Mouse (Mus musculus) spleen, postnatal 14 days (tissue): ENCODE measurements around the gene Faim.

ENCODE experiments used
- DNase-seq, 2 experiments: peaks; one replicate each; pipeline ENCODE4 v3.0.0; 2021 to 2022; ENCODE audit warnings: low spot score in 2 of 2

Faim gene

DNA sequence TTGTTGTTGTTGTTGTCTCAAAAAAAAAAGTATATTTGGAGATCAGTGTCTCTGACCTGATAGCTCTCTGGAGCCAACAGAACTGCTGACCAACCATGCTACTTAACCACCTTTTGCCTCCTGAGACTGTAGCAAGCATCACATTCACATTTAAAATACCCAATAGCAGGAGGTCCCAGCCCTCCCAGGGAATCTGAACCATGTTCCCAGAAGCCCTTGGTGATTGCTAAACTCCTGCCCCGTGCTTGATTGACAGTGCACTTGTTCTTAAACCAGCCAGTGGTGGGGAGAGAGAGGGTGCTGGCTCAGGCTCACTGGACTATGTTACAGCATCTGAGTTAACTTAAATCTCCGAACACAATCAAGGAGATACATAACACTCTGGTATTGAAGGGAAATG lies 11.3 kb upstream of the Faim start:
- no peak for DNase-seq

GRCm38 (mm10) chr9:98976081-98976480 lies 10.1 kb upstream of the Faim start:
- no peak for DNase-seq

DNA sequence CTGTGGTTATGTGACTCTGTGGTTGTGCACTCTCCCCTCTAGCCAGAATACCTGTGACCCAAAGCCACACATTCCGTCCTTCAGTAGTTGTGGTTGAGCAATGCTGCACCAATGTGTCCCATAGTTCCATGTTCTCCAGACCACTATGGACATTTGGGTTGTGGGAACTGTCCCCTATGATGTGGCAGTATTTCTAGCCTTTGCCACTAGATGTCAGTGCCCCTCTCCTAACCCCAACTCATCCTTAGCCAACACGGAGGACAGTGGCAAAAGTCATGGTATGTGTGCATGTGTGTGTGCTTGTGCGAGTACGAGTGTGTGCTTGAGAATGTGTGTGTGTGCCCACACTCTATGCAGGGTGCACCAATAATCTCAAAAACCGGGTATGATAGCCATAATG lies 9.7 kb upstream of the Faim start:
- no peak for DNase-seq

DNA sequence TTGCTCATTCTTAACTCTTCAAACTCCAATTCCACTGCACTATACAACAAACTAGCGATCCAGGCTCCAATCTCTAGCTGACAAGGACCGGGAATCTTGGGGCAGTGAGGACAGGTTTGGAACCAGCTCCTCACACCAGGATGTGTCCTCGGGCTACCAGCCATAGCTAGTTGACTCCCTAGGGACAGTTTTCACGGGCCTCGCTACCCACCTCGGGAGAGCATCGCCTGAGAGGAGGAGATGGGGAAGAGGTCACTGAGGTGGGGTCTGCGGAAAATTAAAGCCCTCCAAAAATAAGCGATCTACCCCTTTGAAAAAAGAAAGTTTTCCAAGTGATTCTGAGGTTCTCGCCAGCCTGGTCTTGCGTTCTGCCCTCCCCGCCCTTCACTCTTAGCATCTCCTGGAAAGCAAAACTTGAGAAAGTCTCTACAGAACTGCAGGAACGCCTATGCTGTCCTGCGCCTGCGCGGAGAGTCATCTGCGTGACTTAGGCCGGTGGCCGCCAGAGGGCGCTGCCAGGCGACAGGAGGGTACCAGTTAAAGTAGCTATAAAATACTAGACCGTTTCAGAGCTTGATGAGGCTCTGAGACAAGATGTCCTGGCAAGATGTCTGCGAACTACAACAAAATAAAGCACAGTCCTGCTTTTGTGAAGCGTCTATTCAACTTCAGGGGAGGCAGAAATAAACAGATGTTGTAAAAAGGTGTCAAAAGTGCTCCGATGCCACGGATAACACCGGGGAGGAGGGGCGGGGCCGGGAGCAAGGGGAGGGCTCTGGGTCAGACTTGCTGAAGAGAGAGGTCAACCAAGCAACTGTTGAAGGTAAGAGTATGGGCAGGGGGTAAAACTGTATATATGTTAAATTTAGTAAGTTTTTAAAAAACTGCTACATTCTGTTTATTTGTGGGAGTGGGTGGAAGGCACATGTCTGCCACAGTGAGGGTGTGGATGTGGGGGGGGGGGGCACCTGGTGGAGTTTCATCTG lies 6.4 kb upstream of the Faim start:
- DNase-seq, result peak; percentile 71 to 85

GRCm38 (mm10) chr9:98986476-98987096 lies 413 bp downstream of the Faim start:
- no peak for DNase-seq

GRCm38 (mm10) chr9:98987131-98987530 lies 958 bp downstream of the Faim start:
- no peak for DNase-seq

DNA sequence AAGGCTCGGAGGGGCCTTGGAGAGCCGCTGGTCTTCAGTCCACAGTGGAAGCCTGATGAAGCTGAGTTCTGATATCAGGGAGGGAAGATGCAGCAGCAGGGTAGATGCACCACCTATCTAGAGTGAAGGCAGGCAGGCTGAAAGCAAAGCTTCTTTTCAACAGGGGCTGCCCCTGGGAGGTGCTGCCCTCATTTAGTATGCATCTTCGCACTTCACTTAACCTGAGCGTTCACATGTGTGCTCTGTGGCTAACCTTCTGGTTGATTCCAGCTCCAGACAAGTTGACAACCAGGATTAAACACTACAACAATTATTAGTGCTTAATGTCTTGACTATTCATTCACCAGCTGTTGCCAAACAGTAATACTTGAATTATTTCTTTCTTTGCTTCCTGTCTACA lies 7.9 kb downstream of the Faim start:
- no peak for DNase-seq

GRCm38 (mm10) chr9:98999881-99000339 lies 13.7 kb downstream of the Faim start:
- DNase-seq, result no peak

GRCm38 (mm10) chr9:99001326-99001725 lies 15.2 kb downstream of the Faim start:
- DNase-seq, result no peak

DNA sequence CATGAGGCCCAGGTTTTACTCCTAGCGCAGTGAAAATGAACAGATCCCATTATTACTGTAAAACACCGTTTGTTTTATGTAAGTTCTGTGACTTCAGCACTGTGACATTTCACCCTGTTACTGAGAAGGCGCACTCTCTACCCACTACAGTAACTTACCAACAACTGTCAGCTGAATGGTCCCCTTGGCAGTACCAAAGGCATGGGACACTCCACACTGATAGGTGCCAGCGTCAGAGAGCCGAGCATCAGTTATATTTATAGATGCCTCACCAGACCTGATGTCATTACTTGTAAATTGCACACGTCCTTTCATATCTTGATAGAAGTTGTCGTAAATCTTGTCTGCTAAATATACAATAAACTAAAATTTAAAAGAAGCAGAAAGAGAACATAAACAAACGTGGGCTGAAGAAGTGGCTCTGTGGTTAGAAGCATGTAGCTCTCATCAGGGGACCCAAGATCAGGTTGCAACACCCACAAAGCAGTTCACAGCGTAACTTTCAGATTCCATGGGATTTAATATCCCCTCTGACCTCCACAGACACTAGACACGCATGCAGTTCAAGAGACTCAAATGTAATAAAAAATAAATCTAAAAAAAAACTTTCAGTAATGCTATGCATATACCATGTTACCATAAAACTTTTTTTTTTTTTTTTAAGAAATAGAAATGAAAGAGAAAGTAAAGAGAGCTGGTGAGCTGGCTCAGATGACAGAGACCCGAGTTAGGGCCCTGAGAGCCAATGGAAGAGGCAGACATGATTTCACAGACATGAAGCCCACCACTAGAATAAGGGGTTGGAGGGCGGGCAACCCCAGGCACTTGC lies 23.1 kb downstream of the Faim start:
- no peak for DNase-seq

DNA sequence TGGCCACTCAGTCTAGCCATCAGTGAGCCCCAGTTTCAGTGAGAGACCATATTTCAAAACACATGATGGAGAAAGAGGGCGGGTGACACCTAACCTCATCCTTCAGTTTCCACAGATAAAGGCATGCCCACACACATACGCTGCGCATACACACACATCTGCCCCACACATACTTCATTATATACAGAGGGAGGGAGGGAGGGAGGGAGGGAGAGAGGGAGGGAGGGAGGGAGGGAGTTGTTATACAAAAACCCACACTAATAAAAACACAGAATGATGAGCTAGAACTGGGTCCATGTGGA lies 23.7 kb downstream of the Faim start:
- no peak for DNase-seq

DNA sequence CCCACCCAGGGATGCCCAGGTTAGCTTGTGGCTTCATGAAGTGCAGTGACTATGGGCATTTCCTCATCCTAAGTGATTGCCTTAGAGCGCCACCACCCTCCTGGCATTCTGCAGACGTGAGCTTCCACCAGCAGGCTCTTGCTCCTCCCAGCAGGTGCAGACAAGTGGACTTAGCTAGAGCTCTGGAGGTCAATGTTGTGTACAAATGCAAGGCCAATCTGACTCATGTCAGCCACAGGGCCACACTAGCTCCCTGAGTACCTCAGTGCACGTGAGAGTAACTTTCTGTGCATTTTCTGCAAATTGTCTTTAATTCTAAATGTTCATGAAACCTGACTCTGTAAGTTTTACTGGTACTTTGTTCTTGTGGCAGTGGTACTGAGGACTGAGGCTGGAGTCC lies 30.1 kb downstream of the Faim start:
- no peak for DNase-seq

DNA sequence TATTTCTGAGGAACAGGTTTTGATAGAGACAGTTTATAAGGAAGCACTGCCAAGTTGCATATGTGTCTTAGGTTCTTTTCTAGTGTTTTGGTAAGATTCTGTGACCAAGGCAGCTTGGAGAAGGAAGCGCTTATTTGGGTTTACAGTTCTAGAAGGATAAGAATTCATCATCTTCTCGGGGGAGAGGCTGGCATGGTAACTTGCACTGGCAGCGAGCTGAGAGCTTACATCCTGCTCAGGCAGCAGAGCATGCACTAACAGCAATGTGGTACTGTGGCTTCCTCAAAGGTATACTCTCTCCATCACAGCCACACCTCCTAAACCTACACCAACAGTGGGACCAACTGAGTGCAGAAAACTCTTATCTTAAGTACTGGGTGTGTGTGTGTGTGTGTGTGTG lies 30.6 kb downstream of the Faim start:
- no peak for DNase-seq

- no peak for DNase-seq
These were observed 31.5 kb downstream of the Faim start for GRCm38 (mm10) chr9:99017679-99018078.

DNA sequence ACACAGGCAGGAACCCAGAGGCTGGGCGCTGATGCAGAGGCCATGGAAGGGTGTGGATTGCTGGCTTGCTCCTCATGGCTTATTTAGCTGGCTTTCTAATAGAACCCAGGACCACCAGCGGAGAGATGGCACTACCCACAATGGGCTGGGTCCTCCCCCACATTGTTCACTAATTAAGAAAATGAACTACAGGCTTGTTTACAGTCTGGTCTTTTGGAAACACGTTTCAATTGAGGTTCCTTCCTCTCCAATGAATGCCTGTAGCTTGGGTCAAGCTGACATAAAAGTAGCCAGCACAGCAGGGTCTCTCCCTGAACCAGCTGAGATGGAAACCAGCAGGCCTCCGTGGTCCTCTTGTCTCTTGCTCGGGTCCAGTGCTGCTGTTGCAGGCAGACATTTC lies 35.0 kb downstream of the Faim start:
- DNase-seq, result no peak

DNA sequence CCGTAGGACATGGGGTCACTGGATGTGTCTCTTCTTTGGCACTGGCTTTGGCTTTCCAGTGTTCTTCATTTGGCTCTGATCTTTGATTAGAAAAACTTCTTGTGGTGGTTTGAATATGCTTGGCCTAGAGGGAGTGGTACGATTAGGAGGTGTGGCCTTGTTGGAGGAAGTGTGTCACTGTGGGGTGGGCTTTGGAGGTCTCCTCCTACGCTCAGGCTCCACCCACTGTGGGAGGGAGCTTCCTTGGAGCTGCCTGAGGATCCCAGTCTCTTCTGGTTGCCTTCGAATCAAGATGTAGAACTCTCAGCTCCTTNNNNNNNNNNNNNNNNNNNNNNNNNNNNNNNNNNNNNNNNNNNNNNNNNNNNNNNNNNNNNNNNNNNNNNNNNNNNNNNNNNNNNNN lies 35.6 kb downstream of the Faim start:
- DNase-seq, result no peak

DNA sequence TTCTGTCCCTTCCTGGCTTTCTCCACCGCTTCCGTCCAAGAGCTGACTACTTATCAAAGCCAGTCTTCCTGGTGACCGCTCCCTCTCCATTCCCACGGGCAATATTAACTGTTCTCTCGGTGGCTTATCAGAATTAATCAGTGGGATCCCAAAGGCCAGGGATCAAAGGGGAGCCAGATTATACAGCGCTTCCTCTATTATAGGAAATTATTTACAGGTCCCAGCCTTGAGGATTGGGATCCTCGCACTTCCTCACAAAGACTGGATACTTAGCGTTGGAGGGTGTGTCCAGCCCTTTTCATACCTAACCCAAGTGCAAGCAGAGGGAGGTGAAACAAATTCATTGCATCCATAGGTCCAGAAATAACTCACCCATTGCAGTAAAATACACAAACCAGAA lies 45.9 kb downstream of the Faim start:
- no peak for DNase-seq

DNA sequence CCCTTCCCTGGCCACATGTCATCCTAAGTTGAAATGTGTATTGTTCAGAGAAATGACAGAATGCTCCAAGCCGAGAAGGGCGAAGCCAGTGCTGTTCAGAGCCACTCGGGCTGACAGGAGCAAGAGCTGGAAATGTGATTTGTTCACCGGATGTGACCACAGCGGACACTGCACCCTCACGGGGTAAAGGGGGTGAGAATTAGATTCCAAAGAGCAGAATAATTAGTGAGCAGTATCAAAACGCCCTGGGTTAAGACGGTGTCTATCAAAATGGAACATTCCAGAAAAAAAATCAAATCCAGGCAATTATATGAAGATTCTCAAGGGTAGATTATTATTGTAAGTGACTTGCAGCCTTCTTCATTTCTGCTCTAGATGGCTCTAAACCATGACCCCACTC lies 47.9 kb downstream of the Faim start:
- DNase-seq, result no peak

DNA sequence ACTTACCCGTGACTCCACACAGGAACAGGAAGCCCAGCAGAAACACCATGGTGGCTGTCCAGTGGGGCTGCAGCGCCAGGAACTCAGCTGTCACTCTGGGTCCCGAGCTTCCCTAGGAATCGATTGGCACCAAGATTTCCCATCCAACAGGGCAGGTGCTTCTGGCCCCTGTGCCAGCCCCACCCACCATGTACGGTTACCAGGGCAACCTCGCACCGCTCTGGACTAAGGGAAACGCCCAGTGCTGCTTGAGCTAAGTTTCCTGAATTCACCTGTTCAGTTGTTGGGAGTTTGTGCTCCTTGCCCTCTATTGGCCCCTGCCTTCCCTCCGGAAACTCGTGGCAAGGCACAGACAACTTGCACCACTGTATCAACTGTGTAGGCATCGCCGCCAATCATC lies 49.4 kb downstream of the Faim start, which contains the start of gene Gm1123:
Gm1123 (minus strand) TSS at position 141 of the 400 bp plus-strand sequence.
- DNase-seq, result no peak

DNA sequence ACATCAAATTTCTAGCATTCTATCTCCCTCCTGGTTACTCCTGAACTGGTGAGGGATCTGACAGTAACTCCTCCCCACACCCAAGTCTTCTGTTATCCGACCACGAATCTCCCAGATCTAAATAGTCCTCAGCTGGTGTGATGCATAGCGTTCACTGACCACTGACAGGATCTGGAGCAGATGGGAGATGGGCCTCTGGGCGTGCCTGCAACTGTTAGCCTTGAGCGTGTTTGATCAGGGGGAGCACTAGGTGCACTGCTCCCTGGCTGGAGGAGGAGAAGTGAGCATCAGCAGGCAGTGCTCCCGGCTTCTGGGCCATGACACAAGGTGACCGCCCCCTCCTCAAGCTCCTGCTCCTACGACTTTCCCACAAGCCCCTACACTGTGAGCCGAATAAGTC lies 55.8 kb downstream of the Faim start:
- no peak for DNase-seq

DNA sequence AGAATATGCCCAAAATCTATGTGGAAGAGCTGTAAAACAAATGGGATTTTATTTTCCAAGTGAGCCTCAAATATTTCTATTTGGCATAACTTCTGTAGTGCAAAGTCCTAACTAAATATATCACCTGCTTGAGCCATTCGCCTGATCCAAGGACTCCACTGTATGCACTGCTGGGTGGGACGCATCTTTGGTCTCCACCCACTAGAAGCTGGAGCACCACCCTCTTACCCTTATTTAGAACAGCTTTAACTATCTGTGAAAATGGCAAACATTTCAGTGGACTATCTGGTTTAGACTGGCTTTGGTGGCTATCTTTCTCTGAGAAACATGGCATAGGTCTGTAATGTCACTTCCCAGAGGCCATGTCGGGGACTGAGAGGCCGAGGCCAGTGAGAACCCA lies 56.5 kb downstream of the Faim start:
- no peak for DNase-seq

DNA sequence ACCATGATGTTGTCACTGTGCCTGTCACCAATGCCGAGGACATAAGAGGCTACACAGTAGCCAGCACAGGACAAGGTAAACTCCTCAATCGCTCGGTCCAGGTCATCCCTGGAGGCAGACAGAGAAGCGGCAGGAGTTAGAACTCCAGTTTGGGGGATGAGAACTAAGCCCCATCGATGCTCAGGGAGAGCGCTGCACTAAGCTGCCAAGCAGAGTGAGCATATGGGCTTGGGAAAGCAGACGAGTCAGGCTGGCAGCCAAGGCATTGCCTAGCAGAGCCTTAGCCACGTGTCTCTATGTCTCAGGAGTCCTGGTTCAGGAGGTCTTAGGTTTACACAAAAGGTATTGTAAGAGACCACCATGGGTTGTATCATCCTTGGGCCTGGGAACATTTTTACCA lies 58.6 kb downstream of the Faim start:
- DNase-seq, result no peak
